Mouse (Mus musculus) kidney, adult 18-20 months (tissue): ENCODE results near the gene Eif2b5.
"Not testable (repeated sequence)": the region's sequence is repeated elsewhere in the genome, so short reads cannot be mapped to it uniquely, and the experiment has no call there.

Experiments used
- DNase-seq: peaks from one replicate; pipeline ENCODE4 v3.0.0; 2021

The Eif2b5 gene

DNA sequence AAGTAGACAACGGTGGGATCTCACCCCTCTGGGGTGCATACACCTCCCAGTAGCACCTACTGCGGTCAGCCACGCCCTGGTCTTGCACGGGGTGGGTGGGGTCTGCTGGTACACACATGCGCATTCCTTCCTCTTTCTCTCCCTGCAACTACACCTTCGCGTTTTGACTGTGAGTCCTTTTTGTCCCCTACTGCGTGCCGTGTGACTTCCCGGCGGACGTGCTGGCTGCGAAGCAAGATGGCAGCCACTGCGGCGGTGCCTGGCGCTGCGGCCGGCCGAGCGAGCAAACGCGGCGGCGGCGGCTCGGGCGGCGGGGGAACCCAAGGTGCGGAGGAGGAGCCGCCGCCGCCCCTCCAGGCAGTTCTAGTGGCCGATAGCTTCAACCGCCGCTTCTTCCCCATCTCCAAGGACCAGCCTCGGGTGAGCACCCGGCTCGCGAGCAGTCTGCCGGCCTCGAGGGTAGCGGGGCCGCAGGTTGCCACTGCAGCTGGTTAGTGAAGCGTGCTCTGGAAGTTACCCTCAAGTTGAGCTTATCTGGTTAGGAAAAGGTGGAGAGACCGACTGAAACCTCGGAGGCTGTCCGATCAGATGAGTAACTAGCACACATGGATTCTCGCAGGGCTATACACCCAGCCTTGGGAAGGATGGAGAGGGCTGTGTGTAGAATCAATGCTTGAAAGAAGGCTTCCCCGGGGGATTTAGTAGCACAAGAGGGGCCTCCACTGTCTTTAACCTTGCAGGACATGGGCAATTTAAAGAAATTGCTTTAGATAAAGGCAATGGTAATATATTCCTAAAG is at the start of gene Eif2b5:
Gene Eif2b5, plus strand, starts transcription at position 141 of the 799 bp plus-strand sequence.
- DNase-seq = peak; percentile 97

DNA sequence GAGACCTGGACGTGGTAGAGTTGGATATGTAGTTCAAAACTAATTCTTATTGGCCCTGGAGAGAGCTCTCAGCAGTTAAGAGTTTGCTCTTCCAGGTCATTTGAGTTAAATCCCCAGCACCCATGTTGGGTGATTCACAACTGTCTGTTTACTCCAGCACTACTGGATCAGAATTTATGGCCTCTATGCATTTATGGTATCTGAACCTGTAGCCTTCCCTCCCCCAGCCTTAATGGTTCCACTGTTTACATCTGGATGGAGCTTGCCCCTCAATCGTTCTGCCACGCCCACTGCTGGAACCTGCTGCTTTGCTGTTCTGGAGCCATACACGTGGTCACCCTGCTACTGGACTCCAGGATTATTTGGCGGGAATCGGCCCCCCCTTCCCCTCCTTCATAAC is 46.8 kb upstream of the Eif2b5 start:
- no peak for DNase-seq

DNA sequence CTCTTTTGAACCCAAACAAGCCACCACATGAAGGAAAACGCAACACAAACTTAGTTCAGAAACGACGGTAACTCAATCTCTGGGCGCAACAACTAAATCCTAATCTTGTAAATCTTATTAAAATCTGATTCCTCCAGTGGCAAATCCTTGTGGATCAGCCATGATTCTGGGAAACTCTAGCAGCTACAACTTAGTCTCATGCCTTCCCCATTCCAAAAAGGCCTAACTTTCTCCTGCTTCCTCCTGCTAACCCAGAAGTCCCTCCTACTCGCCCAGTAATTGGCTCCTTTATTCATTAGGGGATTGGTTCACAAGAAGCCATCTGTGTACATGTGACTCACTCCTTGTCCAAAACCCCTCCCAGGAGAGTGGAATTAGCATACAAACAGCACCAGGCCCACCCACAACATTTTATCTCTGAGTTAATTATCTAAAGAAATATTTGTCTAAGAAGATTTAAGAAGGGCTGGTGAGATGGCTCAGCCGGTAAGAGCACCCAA is 44.4 kb upstream of the Eif2b5 start:
- no peak for DNase-seq

DNA sequence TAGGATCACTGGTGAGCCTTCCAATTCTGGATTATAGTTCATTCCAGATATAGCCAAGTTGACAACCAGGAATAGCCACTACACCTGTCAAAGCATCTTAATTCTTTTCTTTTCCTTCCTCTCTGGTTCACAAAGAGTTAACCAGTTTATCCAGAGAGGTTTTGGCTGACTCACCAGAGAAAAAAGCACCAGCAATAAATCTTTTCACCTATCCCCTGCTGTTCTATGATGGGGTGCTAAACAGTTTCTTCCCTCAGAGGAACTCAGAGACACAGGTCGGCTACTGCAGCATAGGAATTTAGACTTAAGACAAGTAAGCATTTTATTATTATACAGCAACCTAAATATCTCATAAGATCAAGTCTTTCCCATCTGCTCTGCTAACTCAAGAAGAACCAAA is 42.5 kb upstream of the Eif2b5 start:
- DNase-seq = no peak

DNA sequence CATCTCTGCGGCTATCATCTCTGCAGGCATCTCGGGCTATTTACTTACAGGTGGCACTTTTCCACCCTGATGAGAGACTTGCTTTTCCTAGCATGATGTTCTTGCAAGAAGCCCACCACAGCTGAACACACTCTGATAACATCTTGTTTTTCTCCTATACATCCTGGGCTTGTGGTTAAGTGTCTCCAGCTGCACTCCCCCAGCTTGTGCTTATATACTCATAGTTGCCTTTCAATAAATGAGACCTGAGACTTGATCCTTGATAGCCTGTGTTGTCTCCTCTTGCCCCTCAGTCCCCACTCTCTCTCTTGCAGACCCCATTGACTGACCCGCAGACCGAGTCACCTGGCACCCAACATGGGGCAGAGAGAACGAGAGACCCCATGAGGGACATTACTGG is 39.9 kb upstream of the Eif2b5 start:
- DNase-seq = not testable (repeated sequence)

DNA sequence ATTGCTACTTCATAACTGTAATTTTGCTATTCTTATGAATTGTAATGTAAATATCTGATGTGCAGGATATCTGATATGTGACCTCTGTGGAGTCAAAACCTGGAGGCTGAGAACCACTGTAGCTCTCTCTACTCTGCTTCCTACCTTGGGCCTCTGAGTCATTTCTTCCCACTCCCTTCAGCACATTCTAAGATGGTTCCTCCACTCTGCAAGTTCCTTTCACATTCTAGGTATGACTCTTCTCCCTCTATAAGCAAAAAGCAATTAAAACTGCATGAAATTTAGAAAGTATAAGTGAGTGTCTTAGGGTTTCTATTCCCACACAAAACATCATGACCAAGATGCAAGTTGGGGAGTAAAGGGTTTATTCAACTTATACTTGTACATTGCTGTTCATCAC is 33.9 kb upstream of the Eif2b5 start:
- DNase-seq = no peak

DNA sequence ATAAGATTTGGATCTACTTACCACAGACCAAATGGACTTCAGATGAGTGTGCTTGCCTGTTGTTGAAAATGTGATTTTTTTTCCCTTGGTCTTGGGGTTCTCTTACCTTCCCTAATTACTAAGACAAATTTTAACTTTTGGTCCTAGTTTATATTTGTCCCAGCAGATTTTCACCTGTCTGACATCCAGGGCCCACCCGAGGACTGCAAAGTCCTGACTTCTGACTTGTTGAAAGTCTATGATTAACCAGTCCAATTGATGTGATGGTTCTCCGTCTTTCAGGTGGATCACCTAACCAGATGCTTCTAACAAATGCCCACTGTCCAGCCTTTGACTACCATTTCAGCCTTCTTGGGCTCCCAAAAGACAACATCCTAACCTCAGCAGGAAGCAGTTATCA is 27.6 kb upstream of the Eif2b5 start:
- DNase-seq = no peak

DNA sequence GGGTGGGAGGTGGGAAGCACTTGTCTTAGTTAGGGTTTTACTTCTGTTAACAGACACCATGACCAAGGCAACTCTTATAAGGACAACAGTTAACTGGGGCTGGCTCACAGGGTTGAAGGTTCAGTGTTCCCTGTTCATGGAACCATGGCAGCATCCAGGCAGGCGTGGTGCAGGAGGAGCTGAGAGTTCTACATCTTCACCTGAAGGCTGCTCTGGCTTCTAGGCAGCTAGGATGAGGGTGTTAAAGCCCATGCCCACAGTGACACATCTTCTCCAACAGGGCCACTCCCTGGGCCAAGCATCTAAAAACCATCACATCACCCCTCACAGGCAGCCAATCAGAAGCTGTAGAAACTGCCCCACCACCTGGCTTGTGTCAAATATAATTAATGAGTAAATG is 26.9 kb upstream of the Eif2b5 start:
- no peak for DNase-seq

DNA sequence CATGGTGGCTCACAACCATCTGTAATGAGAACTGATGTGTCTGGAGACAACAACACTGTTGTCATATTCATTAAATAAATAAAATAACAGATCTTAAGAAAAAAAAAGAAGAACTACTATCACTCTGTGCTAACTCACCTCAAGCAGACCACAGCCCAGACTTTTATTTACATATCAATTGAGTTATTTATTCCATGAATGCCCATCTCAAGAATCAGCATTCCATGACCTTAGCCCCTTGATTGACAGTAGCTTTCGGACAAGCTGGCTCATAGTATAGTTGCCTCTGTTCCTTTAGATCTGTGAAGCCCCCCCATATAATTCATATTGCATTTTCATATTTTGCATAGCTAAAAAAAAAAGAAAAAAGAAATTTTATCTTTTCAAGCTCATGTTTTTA is 24.9 kb upstream of the Eif2b5 start:
- no peak for DNase-seq

DNA sequence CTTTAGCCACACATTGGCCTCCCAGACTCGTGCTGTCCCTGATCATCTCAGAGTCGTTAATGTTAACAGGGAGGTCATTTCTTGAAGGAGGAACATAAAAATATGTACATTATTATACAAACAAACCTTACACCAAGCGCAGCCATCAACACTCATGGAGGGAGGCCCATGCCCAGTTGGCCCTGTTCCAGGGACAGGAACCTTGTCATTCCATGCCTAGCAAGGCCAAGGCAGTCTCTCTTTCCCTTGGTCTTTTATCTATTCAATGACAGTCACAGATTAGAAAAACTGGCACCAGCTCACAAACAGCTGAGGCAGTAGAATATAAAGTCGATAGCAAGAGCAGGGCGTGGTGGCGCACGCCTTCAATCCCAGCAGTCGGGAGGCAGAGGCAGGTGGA is 24.4 kb upstream of the Eif2b5 start:
- DNase-seq = no peak

DNA sequence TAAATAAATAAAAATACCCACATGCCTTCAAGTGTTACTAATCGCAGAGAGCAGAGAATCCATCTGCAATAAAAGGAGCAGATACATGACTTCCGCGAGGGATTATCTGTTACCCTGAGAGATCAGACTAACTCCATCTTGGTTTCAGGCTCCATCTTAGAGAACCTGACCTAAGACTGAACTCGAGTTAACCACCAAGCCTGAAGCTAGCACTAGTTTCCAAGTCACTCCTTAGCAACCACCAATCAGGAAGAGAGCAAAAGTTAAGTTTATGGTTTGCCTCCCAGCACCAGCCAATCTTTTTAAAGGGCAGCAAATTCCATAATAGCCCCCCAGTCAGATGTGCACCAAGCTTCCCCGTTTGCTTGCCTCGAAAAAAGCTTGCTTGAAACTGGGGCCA is 23.8 kb upstream of the Eif2b5 start:
- DNase-seq = no peak

DNA sequence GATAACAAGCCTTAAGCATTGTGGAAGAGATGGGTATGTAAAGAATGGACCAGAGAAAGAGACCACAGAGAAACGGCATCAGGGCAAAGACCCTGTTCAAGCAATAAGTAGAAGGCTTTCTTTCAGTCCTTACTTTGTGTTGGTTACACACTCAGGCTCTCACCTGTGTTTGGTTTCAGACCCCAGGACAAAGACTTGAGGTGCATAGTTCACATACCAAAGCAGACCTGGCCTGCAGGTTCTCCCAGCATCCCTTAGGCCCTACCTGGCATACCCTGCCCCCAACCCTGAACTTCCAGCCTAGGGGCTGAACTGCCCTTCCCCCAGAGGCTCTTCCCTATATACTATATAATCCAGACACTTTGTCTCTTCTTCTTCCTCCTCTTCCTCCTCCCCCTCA is 23.3 kb upstream of the Eif2b5 start:
- DNase-seq = no peak

DNA sequence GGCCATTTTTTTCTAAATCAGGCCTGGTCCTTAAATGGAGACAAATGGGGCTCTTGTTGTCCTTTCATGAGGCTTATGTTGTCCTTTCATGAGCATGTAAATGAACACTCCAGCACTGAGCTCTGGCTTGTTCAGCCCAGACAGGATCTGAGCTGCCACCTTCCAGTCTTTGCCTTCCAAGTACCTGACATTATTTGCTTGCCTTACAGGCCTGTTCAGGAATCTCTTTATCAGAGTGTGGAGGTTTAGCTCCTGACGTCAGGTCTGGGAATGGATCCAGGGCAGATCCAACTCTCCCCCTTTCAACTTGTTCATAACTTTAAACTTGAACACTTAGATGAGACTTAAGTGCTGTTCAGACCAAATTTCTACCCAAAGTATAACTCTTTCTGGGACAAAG is 21.8 kb upstream of the Eif2b5 start:
- DNase-seq = peak; percentile 34

DNA sequence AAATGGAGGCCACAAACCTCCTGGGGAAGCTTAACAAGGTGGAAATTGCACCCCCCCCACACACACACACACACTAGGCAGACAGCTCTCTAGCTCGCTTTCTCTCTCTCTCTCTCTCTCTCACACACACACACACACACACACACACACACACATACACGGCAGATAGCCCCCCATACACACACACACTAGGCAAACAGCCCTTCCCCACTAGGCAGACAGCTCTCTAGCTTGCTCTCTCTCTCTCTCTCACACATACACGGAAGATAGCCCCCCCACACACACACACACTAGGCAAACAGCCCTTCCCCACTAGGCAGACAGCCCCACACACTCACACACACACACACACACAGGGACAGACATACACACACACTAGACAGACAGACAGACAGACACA is 21.3 kb upstream of the Eif2b5 start:
- no peak for DNase-seq

DNA sequence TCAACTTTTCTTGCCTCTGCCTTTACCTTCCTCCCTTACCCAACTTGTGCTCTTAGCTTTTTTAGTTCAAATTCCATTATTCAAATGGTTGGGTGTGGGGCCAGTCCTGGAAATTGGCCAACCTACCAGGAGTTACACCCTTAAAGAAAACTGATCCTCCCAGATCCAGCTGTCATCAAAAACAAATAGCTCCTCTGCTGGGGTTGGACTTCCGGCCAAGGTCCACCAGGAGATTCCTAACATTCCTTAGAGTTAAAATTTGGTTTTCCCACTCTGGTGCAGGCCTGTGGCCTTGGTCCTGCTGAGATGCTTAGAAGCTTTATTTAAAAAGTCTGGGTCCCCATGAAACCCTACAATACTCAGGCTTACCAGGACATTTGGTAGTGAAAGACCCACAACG is 20.1 kb upstream of the Eif2b5 start:
- peak; percentile 51 for DNase-seq

DNA sequence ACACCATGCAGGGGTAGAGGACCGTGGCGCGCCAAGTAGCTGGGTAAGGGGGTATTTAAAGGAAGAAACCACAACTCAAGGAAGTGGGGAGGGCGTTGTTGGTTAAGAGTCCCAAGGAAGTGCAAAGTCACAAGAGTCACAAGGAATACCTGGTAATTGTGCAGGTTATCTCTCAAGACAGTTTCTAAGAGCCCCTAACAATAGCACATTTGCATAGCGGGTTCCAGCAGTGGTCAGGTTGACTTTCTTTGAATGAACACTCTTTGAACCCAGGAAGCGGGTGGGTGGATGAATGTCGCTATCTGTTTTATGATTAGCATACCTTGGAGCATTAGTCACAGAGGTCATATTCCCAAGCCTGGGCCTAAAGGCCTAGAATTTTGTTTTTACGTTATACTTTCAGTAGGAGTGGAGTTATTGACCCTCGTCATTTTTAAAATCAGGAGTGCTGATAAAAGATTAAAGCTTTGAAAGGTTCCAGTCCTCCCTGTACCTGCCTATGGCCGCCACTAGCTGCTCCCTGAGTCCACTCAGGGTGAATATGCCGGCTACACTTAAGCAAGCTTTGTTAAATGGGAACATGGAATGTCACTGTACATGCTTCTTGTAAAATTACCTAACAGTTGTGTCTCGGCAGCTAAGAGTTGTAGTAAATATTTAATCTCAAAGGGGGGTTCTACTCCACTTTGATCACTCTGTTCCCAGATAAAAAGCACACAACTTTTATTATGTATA is 19.4 kb upstream of the Eif2b5 start:
- not testable (repeated sequence) for DNase-seq

DNA sequence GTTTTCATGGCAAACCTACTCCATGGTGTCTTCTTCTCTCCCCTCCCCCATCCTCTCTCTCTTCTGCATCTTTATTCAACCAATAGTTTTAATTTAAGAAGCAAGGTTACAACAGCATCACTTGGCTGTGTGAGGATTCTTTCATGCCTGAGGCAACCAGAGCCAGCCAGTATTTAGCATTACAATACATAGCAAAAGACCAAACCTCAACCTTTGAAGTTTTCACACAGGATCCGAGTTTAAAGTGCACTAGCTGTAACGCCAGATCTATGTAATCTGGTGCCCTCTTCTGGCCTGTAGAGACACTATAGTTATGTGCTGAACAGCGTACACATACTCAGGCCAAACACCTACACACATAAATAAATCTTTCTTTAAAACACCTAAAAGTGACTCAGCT is 18.5 kb upstream of the Eif2b5 start:
- DNase-seq = no peak

DNA sequence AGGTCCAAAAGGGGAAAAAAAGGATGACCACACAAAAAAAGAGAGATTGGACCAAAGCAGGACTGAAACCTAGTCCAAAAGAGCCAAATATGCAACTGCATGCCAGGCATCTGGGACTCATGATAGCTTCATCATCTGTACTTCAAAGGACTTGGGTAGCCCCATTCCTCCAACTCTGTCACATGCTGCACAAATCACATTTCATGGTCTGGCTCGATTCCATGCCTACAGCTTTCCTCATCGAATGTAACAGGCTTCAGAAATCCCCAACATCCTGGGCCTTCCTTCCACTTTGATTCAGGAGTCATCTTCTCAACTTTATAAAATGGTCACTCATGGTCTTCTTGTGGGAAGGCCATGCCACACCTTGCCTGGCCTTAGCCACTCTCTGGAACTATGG is 16.9 kb upstream of the Eif2b5 start:
- no peak for DNase-seq

DNA sequence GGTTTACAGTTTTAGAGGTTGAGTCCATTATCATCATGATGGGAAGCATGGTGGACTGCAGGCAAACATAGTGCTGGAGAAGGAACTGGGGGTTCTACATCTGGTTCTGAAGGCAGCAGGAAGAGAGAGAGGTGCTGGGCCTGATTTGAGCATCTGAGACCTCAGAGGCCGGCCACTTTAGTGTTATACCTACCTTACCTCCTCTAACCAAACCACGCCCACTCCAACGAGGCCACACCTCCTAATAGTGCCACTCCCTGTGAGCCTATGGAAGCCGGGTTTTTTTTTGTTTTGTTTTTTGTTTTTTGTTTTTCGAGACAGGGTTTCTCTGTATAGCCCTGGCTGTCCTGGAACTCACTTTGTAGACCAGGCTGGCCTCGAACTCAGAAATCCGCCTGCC is 14.9 kb upstream of the Eif2b5 start:
- not testable (repeated sequence) for DNase-seq

DNA sequence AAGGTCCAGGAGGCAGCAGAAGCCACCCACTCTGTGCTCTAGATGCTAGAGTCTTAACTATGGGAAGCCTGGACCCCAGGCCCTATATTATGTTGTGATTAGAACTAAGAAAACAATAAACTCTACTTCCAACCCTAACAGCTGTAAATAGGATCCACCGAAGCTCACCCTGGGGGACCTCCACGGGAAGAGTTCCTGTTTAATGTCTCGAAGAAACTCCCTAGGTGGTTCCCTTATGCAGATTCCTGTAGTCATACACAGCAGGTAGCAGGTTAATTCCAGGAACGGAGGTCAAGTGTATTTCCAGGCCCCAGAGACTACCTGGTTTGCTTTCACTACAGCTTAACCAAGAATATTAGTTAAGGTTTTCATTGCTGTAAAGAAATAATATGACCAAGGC is 13.6 kb upstream of the Eif2b5 start:
- no peak for DNase-seq

DNA sequence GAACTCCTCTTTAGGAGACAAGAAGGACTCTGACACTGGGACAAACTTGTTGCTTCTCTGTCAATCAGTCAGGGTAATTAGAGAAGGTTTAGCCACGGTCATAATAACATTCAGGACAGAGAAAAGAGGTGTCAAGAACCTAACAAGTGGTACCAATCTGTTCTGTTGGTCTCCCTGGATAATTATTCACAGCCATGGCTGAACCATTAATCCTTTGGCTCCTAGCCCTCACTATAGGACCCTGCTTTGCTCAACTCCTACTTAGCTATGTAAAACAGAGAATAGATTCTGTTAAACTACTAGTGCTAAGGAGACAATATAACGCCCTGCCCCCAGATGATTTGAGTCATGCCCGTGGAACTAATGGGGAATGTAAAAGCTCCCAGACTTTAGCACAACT is 12.6 kb upstream of the Eif2b5 start:
- DNase-seq = peak; percentile 48

DNA sequence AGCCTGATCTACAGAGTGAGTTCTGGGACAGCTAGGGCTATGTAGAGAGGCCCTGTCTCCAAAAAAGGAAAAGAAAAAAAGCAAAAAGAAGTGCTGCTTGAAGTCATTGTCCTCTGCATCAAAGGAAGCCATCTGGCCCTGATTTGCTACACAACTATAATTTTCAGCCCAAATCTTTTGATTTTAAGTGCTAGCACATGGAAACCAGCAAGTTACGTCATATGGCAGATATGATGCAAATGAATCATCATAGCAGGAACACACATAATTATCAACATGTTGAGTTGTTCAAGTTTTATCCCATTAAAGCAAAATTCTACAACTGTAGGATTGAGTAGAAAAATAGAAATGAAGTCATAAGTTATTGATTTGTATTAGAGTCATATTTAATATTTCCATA is 10.5 kb upstream of the Eif2b5 start:
- DNase-seq = no peak

DNA sequence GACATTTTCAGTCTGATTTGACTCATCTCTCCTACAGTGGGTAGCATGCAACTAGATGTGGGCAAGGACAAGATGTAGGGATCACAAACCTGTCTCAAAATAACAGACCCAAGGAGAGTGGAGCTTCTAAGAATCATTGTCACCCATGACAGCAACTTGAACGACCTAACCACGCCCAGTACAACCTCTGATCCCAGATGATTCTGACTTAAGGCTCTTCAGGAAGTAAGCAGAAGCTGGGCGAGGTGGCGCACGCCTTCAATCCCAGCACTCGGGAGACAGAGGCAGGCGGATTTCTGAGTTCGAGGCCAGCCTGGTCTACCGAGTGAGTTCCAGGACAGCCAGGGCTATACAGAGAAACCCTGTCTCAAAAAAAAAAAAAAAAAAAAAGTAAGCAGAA is 9.9 kb upstream of the Eif2b5 start:
- not testable (repeated sequence) for DNase-seq

DNA sequence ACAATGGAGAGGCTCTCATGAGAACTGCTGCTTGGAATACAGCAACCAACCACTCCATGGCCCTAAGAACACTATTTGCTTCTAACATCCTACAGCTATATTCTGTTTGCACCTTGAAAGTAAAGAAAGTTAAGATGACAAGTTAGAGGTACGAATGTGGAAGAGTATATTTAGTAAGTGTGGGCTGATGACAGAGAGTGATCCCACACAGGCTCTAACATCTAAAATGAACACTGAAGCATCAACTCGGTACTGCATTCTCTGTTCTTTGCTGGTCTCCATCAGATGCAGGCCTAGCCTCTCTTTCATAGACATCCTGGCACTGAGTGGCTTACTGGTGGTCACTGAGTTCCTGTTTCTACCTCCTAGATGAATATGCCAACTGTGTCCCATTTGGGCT is 9.4 kb upstream of the Eif2b5 start:
- DNase-seq = no peak
